8 mouse cellular contexts compared by ENCODE assay signal in the genomic region with DNA sequence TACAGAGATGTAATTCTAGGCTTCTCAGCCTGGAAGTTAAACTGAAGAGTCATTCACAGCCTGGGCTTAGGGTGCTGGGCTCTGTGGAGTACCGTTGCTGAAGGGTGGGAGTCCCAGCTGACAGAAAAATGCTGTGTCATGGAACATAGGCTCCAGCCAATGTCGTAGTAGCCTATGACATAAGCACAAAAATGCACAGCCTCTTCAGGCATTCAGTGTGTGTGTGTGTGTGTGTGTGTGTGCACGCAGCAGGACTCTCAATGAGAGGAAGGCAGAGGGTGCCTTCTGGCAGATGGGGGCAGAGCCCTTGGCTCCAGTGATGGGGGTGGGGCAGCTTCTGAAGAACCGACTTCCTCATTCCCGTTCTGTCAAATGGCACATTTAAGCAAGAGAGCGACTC.
DNase-seq lines count a peak whose midpoint lies in the region; ATAC-seq lines count a peak whose summit lies in the region.

No protein-coding gene starts in this region.

- DNase-seq in kidney, adult 11 months: peak; percentile 8
- no peak for DNase-seq in adipocyte (ENCODE audit: low spot score)
- DNase-seq in urinary bladder, postnatal 25 days (ENCODE audit: low spot score): no peak
- no peak for DNase-seq in right cerebral cortex, postnatal 25 days

- no peaks in the 10 kb centered on the region for H3K27me3 ChIP-seq in kidney, embryonic 16.5 days (ENCODE audit: insufficient read depth, low read length)
- no peaks in the 10 kb centered on the region for H3K27me3 ChIP-seq in hindbrain, embryonic 15.5 days
- H3K27me3 ChIP-seq in midbrain, embryonic 15.5 days (replicated peaks): no peaks in the 10 kb centered on the region

- peaks cover 7% of the 10 kb centered on the region; the same call in 1 of the 2 replicates for H3K4me1 ChIP-seq in kidney, embryonic 16.5 days (ENCODE audit: insufficient read depth, low read length)
- H3K4me1 ChIP-seq in hindbrain, embryonic 15.5 days (replicated peaks): peaks cover 17% of the 10 kb centered on the region
- H3K4me1 ChIP-seq in midbrain, embryonic 15.5 days: peaks cover 20% of the 10 kb centered on the region

- H3K9ac ChIP-seq in kidney, embryonic 16.5 days (replicated peaks; ENCODE audit: low read length): no peak overlapping the region
- no peak overlapping the region for H3K9ac ChIP-seq in hindbrain, embryonic 15.5 days
- no peak overlapping the region for H3K9ac ChIP-seq in midbrain, embryonic 15.5 days

- no peak; the same call in 1 of the 2 replicates for ATAC-seq in kidney, embryonic 16.5 days (ENCODE audit: low FRiP score, low TSS enrichment)
- peak; percentile 91 for ATAC-seq in common myeloid progenitor, adult 5-6 weeks (replicated peaks; ENCODE audit: low read depth, poor library complexity, severe bottlenecking)
- peak; percentile 54; the same call in 1 of the 2 replicates for ATAC-seq in hindbrain, embryonic 15.5 days (ENCODE audit: low FRiP score, low read depth)
- ATAC-seq in midbrain, embryonic 15.5 days (replicated peaks): peak; percentile 74

- H3K36me3 ChIP-seq in kidney, embryonic 16.5 days (ENCODE audit: insufficient read depth, low read length): no peaks in the 10 kb centered on the region
- no peaks in the 10 kb centered on the region for H3K36me3 ChIP-seq in hindbrain, embryonic 15.5 days
- H3K36me3 ChIP-seq in midbrain, embryonic 15.5 days (replicated peaks): no peaks in the 10 kb centered on the region

- WGBS in kidney, embryonic 16.5 days: 13% methylated on average over 6 of the region's 6 CpGs
- 9% methylated on average over 6 of the region's 6 CpGs for WGBS in hindbrain, embryonic 15.5 days
- 4% methylated on average over 6 of the region's 6 CpGs for WGBS in midbrain, embryonic 15.5 days

- H3K4me2 ChIP-seq in kidney, embryonic 16.5 days (replicated peaks; ENCODE audit: low read depth, low read length): no peak overlapping the region
- H3K4me2 ChIP-seq in hindbrain, embryonic 15.5 days: peak overlapping the region; percentile 11
- H3K4me2 ChIP-seq in midbrain, embryonic 15.5 days: no peak overlapping the region

- no peak overlapping the region for H3K27ac ChIP-seq in kidney, embryonic 16.5 days (ENCODE audit: low read length)
- 0 out of 2 replicates have a peak overlapping the region, but pooled peaks have one; percentile 8 for H3K27ac ChIP-seq in hindbrain, embryonic 15.5 days (replicated peaks)
- H3K27ac ChIP-seq in midbrain, embryonic 15.5 days: no peak overlapping the region

- H3K9me3 ChIP-seq in kidney, embryonic 16.5 days (ENCODE audit: low read length): no peaks in the 10 kb centered on the region
- no peaks in the 10 kb centered on the region for H3K9me3 ChIP-seq in hindbrain, embryonic 15.5 days
- H3K9me3 ChIP-seq in midbrain, embryonic 15.5 days: no peaks in the 10 kb centered on the region

- H3K4me3 ChIP-seq in kidney, embryonic 16.5 days (ENCODE audit: low read length): no peak overlapping the region
- H3K4me3 ChIP-seq in hindbrain, embryonic 15.5 days: no peak overlapping the region
- no peak overlapping the region for H3K4me3 ChIP-seq in midbrain, embryonic 15.5 days
